Mouse (Mus musculus): ENCODE data around the gene Klhl26. TPM values are rescaled to one million over a fixed set of nuclear protein-coding genes. Genes with fewer than 3 reads are reported as not detected.

Gene Klhl26
- polyA plus RNA-seq, 1 experiment, result 50.6 TPM

DNA sequence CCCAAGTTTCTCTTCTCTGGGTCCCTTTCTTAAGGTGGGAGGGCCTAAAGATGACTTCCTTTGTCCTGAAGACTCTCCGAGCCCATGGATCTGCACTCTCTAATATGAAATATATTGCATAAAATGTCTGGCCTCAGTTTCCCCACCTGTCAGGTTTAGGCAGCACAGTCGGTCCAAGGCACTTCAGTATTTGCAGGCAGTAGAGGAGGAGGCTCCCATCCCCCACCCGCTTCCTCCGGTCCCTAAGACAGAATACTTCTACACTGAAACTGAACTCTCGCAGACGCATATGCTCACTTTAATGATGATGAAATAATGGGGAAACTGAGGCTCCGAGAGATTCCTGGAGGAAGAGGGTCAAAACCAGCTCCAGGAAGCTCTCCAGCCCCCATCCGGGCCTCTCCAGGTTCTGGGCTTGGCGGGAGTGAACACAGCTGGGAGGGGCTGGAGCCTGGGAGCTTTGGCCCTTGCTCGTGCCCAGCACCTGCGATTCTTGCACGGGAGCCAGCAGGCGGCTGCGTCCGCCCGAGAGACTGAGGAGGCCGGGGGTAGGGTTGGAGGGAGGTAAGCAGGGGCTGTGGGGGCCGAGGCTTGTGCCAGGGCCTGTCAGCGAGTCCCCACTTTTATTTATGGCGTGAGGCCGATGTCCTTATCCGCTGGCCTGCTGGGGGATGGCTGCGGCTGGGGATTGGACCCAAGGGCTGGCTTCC is 25.2 kb upstream of the Klhl26 start:
- no peak for DNase-seq (ENCODE audit: low read depth)

GRCm38 (mm10) chr8:70500386-70501301 is 23.9 kb upstream of the Klhl26 start:
- DNase-seq (ENCODE audit: low read depth), result no peak

DNA sequence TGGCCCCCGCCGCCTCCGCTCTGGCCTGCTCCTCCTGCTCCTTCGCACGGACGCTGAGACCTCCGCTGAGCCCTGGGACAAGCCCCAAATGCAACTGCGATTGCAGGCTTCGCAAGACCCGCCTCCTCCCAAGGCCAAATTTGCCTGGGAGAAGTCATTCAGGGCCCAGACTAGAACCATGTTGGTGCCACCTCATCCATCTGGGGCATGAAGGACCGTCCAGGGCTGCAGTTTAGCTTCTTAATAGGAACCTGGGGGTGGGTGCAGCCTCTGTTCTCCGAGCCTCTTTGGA is 18.9 kb upstream of the Klhl26 start:
- no peak for DNase-seq (ENCODE audit: low read depth)

- no peak for DNase-seq (ENCODE audit: low read depth)
These were observed 18.4 kb upstream of the Klhl26 start for GRCm38 (mm10) chr8:70495001-70495770.

GRCm38 (mm10) chr8:70494416-70494945 is 17.7 kb upstream of the Klhl26 start:
- DNase-seq (ENCODE audit: low read depth), result no peak

DNA sequence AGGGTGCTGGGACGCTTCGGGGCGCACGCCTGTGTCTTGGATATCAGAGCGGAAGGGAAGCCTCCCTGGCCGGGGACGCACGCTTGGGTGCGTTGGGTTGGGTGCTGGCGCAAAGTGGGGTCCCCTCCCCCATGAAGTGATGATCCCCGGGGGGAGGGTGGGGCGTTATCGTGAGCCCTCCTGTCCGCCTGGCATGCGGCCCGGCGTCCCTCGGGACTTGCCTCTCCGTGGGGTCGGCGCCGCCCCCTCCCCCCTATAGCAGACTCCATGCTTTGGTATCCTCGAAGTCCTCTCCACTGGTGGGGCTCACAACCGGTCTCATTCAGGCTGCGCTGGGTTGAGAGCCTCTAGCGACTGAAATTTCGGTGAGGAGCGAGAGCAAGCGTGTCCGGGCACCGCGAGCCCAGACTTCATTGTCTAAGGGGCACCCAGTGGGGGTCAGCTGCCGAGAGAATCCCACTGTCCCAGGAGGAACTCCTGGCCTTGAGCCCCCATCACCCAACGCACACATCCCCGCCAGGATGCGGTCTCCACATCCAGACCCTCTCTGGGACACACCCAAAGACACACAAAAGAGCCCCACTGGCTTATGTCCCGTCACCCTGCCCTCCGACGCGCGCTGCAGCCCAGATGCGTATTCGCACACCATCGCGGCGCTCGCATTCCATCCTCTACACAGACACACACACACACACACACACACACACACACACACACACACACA is 17.1 kb upstream of the Klhl26 start:
- no peak for DNase-seq (ENCODE audit: low read depth)

DNA sequence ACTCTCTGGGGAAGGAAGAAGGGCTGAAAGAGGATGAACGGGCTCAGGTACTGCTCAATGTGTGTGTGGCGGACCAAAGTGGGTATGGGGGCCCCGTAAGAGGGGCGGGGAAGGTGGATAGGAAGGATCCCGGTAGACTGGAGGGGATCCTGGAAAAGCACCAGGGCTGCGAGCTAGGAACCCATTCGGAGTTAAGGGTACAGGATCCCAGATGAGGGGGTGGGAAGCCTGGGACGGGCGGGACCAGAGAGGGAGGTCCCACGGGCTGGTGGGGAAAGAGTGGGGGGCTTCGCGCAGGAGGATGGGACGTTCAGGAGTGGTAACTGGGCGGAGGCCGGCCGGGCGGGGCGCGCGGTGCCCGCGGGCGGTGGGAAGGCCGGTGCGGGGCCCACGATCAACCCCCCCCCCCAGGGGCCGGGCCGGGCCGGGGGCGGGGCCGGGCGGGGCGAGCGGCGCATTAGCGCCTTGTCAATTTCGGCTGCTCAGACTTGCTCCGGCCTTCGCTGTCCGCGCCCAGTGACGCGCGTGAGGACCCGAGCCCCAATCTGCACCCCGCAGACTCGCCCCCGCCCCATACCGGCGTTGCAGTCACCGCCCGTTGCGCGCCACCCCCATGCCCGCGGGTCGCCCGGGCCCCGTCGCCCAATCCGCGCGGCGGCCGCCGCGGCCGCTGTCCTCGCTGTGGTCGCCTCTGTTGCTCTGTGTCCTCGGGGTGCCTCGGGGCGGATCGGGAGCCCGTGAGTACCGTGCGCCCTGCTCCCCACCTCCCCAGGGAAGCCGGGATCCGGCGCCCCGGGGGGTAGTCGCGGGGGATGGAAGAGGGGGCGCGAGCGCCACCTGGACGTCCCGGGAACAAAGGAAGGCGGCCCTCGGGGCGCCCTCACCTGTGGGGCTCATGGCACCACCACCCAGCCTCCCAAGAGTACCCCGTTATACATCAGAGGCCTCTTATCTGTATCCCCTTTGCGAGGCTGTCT is 16.2 kb upstream of the Klhl26 start, which contains the start of gene Crlf1:
Gene Crlf1, plus strand, starts transcription at position 495 of the 977 bp plus-strand sequence.
- no peak for DNase-seq (ENCODE audit: low read depth)

GRCm38 (mm10) chr8:70490880-70491495 is 14.2 kb upstream of the Klhl26 start:
- no peak for DNase-seq (ENCODE audit: low read depth)

- no peak for DNase-seq (ENCODE audit: low read depth)
These were observed 13.5 kb upstream of the Klhl26 start for GRCm38 (mm10) chr8:70490061-70490879.

GRCm38 (mm10) chr8:70489576-70489975 is 12.8 kb upstream of the Klhl26 start:
- DNase-seq (ENCODE audit: low read depth), result no peak

GRCm38 (mm10) chr8:70488931-70489470 is 12.2 kb upstream of the Klhl26 start:
- DNase-seq (ENCODE audit: low read depth), result no peak

DNA sequence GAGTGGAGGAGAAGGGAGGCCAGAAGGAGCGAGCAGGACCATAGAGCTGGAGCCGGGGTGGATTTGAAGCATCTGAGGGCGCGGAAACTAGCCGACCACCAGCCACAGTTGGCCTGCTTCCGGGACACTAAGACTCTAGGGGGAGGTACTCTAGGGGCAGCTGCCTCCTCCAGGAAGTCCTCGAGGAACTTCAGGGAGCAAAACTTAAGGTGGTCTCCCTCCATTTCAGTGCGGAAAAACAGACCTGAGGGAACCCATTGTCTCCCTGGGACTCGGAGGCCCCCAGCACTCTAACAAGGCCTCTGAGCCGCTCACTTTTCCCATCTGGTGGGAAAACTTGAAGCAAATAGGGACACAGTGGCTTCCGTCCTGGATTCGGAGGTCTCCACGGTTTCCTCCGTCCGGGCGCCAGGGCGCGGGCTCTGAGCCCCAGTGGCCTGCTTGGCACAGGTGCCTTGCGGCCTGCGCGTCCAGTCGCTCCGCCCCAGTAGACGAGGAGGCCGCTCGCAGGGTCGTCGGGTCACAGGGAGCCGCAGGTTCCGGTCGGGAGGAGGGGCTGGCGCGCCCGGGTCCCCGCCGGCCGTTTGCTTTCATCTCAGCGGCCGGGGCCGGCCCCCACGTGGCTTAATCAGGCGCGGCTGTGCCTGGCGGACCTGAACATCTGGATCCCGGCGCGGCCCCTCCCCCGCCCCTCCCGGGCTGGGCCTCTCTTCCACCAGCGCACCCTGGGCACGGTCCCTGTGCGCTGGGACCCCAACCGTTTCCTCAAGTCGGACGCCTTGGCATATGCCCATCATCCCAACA is 11.4 kb upstream of the Klhl26 start:
- no peak for DNase-seq (ENCODE audit: low read depth)

DNA sequence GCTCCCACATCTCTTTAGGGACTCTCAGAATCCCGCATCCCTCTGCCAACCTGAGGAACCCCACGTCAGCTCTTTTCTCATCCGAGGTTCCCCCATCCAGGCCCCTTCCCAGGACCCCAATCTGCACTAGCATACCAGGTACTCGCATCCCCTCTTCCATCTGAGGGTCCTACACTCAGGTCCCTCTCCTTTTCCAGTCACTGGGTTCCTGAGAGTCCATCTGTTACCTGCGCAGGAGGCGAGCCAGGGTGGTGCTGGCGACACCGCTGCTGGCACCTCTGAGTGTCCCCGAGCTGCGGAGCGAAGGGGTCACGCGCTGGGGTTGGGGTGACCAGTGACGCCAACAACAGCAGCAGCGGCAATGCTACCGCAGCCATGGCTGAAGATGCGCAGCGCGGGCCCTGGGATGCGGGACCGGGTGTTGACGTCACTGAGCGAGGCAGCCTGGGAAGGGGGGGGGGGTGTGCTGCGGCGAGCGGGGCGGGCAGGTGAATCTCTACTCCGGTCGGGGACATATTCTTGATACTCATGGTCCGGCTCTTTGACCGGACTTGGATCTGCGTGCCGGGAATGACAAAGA is 10.3 kb upstream of the Klhl26 start, which contains the start of gene Tmem59l:
Gene Tmem59l, minus strand, starts transcription at position 418 of the 580 bp plus-strand sequence.
- DNase-seq (ENCODE audit: low read depth), result no peak

DNA sequence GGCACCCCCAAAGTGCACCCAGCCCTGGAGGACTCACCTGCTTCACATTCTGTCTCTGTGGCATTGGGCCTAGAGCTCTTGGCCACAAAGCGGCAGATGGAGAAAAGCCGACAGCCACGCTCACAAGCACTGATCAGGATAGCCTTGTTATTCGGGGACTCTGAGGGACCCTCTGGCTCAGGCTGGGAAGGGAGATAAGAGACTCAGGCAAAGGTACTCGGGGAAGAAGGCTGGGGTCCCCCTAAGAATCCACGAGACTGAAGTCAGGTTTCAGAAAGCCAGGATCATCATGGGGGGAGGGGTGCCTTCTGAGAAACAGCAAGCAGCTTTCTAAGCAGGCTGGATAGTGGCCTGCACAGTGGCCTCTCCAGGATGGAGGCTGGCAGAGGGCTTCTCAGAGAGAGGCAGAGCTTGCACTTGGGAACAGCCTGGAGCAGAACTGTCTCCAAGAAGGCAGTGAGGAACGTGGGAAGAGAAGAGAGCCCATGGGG is 9.5 kb upstream of the Klhl26 start:
- DNase-seq (ENCODE audit: low read depth), result no peak

DNA sequence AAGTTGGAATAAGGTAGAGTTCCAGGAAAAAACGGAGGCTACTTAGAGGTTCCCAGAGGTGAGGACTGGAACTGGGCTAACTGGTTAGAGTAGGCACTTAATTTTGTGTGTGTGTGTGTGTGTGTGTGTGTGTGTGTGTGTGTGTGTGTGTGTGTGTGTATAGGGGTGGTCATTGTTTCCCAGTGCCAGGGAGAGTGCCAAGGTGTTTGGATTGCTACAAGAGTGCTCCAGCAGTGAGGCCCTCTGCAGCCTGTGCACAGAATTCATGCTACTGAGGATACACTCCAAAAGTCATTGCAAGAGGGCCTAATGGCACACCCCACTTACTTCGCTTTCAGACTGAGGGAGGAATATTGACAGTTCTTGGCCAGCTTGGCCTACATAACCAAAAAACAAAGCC is 6.2 kb upstream of the Klhl26 start:
- no peak for DNase-seq (ENCODE audit: low read depth)

- DNase-seq (ENCODE audit: low read depth), result no peak
These were observed 5.1 kb upstream of the Klhl26 start for GRCm38 (mm10) chr8:70481908-70482307.
